Mouse (Mus musculus) limb, embryonic 11.5 days (tissue): Measurements from ENCODE around the gene Vsx2. TPM values are rescaled to one million over a fixed set of nuclear protein-coding genes. Genes with fewer than 3 reads are reported as not detected.
A peak's percentile ranks its signal among the peaks of the same experiment; 100 is the strongest.

Source experiments
- ATAC-seq: fragments of 200-750 bp; cut with Nextera tagmentation; 2 replicates; pipeline ENCODE4 v1.8.0; 2017; ENCODE audit warnings: low read depth; ENCODE audit not compliant: insufficient number of reproducible peaks, low FRiP score, low TSS enrichment
- DNase-seq: peaks from one replicate; pipeline ENCODE4 v3.0.0-alpha.2; 2015; ENCODE audit warnings: low spot score
- H3K27ac ChIP-seq: fragments of 300-500 bp; sonication (generic); replicated peaks from 2 replicates; pipeline ENCODE4 v1.5.1; 2014; ENCODE audit warnings: low read depth, mild to moderate bottlenecking, low read length
- H3K27me3 ChIP-seq: fragments of 300-500 bp; sonication (generic); 2 replicates; pipeline ENCODE4 v1.6.1; 2014; ENCODE audit warnings: mild to moderate bottlenecking, low read length, mixed read lengths; ENCODE audit not compliant: control insufficient read depth, insufficient read depth
- H3K36me3 ChIP-seq: fragments of 300-500 bp; sonication (generic); 2 replicates; pipeline ENCODE4 v1.6.1; 2014; ENCODE audit warnings: mild to moderate bottlenecking, low read length, moderate library complexity, mixed read lengths; ENCODE audit not compliant: control insufficient read depth, insufficient read depth
- H3K4me1 ChIP-seq: fragments of 300-500 bp; sonication (generic); 2 replicates; pipeline ENCODE4 v1.6.1; 2014; ENCODE audit warnings: low read length, mixed read lengths; ENCODE audit not compliant: control insufficient read depth, insufficient read depth
- H3K4me2 ChIP-seq: fragments of 300-500 bp; sonication (generic); 2 replicates; pipeline ENCODE4 v1.6.1; 2014; ENCODE audit warnings: low read depth, mild to moderate bottlenecking, moderate library complexity; ENCODE audit not compliant: severe bottlenecking
- H3K4me3 ChIP-seq: fragments of 300-500 bp; sonication (generic); 2 replicates; pipeline ENCODE4 v1.5.1; 2014; ENCODE audit warnings: low read depth, low read length
- H3K9ac ChIP-seq: fragments of 300-500 bp; sonication (generic); 2 replicates; pipeline ENCODE4 v1.6.1; 2014; ENCODE audit warnings: mild to moderate bottlenecking, low read length
- H3K9me3 ChIP-seq: fragments of 300-500 bp; sonication (generic); 2 replicates; pipeline ENCODE4 v1.6.1; 2016; ENCODE audit warnings: low read length; ENCODE audit not compliant: control insufficient read depth
- WGBS: fragments of 180-500 bp; shearing (Covaris S2); extraction: QIAGEN DNeasy Blood & Tissue Kit; methylation state at CpG from one replicate; pipeline ENCODE4 v1.1.7; 2014; 5-methylcytosine and 5-hydroxymethylcytosine counted together
- polyA plus RNA-seq: library from polyadenylated mRNA; unstranded; fragments of >200 nt; fragmentation: Nextera tagmentation; extraction: Ambion mirVana; gene quantifications from 2 replicates; pipeline ENCODE4 v1.2.1, GENCODE M21; 2014

Vsx2 gene
- polyA plus RNA-seq, 1 experiment from 2014 or later = 0.33 TPM

GRCm38 (mm10) chr12:84567576-84567975, 2.0 kb upstream of the Vsx2 start:
- Histone ChIP-seq H3K27ac (no peak overlapping the region), H3K27me3 (peaks cover 53% of the 10 kb centered on the region), H3K4me3 (no peak overlapping the region), H3K4me1 (peaks cover 8% of the 10 kb centered on the region), H3K4me2 (no peak overlapping the region), H3K9me3 (no peaks in the 10 kb centered on the region), H3K9ac (no peak overlapping the region), H3K36me3 (no peaks in the 10 kb centered on the region)
- DNase-seq (no peak), ATAC-seq (no peak)
- 86% methylated on average over 6 of the region's 6 CpGs for WGBS

- Histone ChIP-seq H3K9ac (no peak overlapping the region; the same call in 1 of the 2 replicates), H3K9me3 (no peaks in the 10 kb centered on the region), H3K4me1 (peaks cover 8% of the 10 kb centered on the region), H3K4me3 (no peak overlapping the region; the same call in 1 of the 2 replicates), H3K27ac (no peak overlapping the region), H3K36me3 (no peaks in the 10 kb centered on the region), H3K27me3 (peaks cover 67% of the 10 kb centered on the region), H3K4me2 (peak overlapping the region; percentile 27; the same call in 1 of the 2 replicates)
- ATAC-seq (no peak), DNase-seq (peak; percentile 65)
- WGBS = under 1% methylated on average over 40 of the region's 40 CpGs
Measured at GRCm38 (mm10) chr12:84569976-84570693, 573 bp downstream of the Vsx2 start.

DNA sequence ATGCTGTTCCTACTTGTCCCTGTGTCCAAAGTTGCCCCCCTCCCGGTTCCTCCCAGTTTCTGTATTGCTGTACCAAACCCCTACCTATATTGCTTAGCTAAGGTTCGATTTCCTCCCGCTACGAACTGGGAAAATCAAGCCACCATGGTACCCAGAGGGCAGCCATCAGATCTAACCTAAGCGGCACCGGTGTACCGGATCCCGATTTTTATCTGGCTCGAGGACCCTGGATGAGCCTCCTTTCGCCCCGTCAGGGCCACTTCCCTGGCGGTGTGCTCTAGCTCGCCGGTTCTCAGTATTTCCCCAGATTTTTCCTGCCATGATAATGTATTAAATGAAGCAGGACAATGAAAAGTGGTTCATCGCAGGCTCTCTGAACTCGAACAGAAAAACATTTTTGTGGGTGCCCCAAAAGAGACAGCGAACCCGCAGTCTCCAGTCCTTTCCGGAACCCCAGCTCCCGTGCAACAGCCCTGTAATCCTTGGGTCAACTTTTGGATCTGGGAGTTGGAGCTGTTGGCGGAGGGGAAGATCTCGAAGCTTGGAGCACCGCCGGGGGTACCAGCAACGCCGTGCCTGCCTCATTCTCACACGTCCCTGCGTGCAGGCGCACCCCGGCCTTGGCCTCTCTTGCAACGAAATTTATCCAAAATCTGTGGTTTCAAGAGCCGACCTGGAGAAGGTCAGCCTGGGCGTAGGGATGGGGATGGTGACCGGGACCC, 1.3 kb downstream of the Vsx2 start:
- Histone ChIP-seq H3K27me3 (peaks cover 67% of the 10 kb centered on the region), H3K4me1 (peaks cover 8% of the 10 kb centered on the region), H3K9ac (no peak overlapping the region), H3K4me2 (no peak overlapping the region), H3K9me3 (no peaks in the 10 kb centered on the region), H3K4me3 (no peak overlapping the region), H3K27ac (no peak overlapping the region), H3K36me3 (no peaks in the 10 kb centered on the region)
- DNase-seq (peak; percentile 61), ATAC-seq (no peak)
- 2% methylated on average over 34 of the region's 34 CpGs for WGBS

DNA sequence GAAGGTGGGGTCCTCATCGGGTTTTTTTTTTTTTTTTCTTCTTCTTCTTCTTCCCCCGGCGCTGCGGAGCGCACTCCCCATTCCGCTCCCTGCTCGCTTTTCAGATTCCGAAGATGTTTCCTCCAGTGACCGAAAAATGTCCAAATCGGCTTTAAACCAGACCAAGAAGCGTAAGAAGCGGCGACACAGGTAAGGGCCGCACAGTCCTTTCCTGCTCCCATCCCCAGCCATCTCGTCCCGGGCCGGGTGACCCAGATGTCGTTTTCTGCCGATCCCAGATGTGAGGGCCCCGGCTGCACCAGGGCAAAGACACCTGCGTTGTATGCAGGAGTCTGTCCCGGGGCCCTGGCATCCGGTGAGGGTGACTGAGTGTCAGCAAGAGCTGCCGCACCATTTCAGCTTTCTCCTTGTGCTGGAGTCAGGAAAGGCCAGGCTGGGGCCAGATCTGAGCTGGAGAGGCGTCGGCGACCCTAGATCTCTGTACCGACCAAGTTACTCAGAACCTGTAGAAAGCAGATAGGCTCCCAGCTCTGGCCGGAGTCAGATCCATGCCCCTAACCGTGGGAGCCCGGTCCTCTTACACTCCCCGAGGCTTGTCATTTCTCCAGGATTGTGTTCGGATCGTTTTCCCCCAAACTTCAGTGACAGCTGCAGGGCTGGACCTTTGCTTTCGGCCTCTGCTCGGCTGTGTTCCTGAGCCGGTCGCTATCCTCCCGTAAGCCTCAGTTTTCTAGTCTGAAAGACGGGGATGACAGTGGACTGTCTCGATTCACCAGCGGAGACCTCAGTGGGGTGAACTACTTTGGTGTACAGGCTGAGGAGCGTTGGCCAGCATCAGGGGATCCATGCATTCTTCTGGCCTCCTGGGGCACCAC, 2.1 kb downstream of the Vsx2 start:
- DNase-seq = peak; percentile 76
- Histone ChIP-seq H3K27ac (no peak overlapping the region), H3K4me3 (no peak overlapping the region), H3K4me2 (peak overlapping the region; percentile 19; the same call in 1 of the 2 replicates), H3K36me3 (no peaks in the 10 kb centered on the region), H3K4me1 (peaks cover 8% of the 10 kb centered on the region), H3K27me3 (peaks cover 67% of the 10 kb centered on the region), H3K9ac (0 out of 2 replicates have a peak overlapping the region, but pooled peaks have one; percentile 5), H3K9me3 (no peaks in the 10 kb centered on the region)
- no peak for ATAC-seq
- 1% methylated on average over 43 of the region's 43 CpGs for WGBS

- H3K27ac ChIP-seq = no peak overlapping the region
- DNase-seq = peak; percentile 41
- no peak for ATAC-seq
- WGBS = 3% methylated on average over 7 of the region's 7 CpGs
- H3K4me3 ChIP-seq = no peak overlapping the region
- H3K4me2 ChIP-seq = no peak overlapping the region
- peaks cover 8% of the 10 kb centered on the region for H3K4me1 ChIP-seq
- H3K9ac ChIP-seq = no peak overlapping the region
- no peaks in the 10 kb centered on the region for H3K9me3 ChIP-seq
- peaks cover 63% of the 10 kb centered on the region for H3K27me3 ChIP-seq
- no peaks in the 10 kb centered on the region for H3K36me3 ChIP-seq
Measured at GRCm38 (mm10) chr12:84572341-84572720, 2.8 kb downstream of the Vsx2 start.

- H3K9ac ChIP-seq = no peak overlapping the region
- DNase-seq (no peak), ATAC-seq (no peak)
- H3K4me1 ChIP-seq = peaks cover 8% of the 10 kb centered on the region
- H3K9me3 ChIP-seq = no peaks in the 10 kb centered on the region
- H3K27ac ChIP-seq = no peak overlapping the region
- no peak overlapping the region for H3K4me2 ChIP-seq
- H3K4me3 ChIP-seq = no peak overlapping the region
- peaks cover 55% of the 10 kb centered on the region for H3K27me3 ChIP-seq
- WGBS = 17% methylated on average over 7 of the region's 7 CpGs
- H3K36me3 ChIP-seq = no peaks in the 10 kb centered on the region
Measured at GRCm38 (mm10) chr12:84573094-84573493, 3.5 kb downstream of the Vsx2 start.

- ATAC-seq = no peak
- H3K4me1 ChIP-seq = peaks cover 4% of the 10 kb centered on the region; the same call in 1 of the 2 replicates
- H3K27me3 ChIP-seq = peaks cover 12% of the 10 kb centered on the region
- H3K4me3 ChIP-seq = no peak overlapping the region
- H3K4me2 ChIP-seq = no peak overlapping the region
- 62% methylated on average over 11 of the region's 11 CpGs for WGBS
- H3K9ac ChIP-seq = no peak overlapping the region
- DNase-seq = no peak
- no peaks in the 10 kb centered on the region for H3K9me3 ChIP-seq
- no peaks in the 10 kb centered on the region for H3K36me3 ChIP-seq
- H3K27ac ChIP-seq = no peak overlapping the region
Measured at GRCm38 (mm10) chr12:84577768-84578439, 8.3 kb downstream of the Vsx2 start.

- ATAC-seq (peak; percentile 60; the same call in 1 of the 2 replicates), DNase-seq (peak; percentile 49)
- H3K36me3 ChIP-seq = no peaks in the 10 kb centered on the region
- no peak overlapping the region for H3K4me2 ChIP-seq
- 36% methylated on average over 5 of the region's 5 CpGs for WGBS
- H3K27ac ChIP-seq = no peak overlapping the region
- no peak overlapping the region for H3K4me3 ChIP-seq
- peaks cover 4% of the 10 kb centered on the region; the same call in 1 of the 2 replicates for H3K4me1 ChIP-seq
- H3K9me3 ChIP-seq = no peaks in the 10 kb centered on the region
- H3K9ac ChIP-seq = no peak overlapping the region
- H3K27me3 ChIP-seq = peaks cover 7% of the 10 kb centered on the region
Measured at GRCm38 (mm10) chr12:84578440-84578770, 8.8 kb downstream of the Vsx2 start.
